Comparison of ENCODE assay signal across 18 mouse cellular contexts in the genomic region with DNA sequence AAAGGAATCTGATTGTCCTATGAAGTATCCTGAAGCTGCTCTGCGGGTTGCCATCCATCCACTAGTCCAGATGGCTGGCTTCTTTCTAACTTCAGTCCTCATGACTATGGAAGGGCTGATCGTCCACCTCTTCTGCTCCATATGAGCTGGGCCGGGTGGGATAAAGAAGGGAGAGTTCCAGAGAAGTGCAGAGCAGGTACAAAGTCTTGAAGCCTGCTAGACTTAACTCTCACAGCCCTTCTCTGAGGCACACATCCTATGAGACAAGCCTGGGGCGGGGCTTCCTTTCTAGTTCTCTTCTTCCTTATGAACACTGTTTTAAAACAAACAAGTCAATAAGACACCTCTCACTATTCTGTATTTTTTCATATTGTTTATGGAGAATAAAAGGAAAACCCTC.
DNase-seq lines count a peak whose midpoint lies in the region; ATAC-seq and TF ChIP-seq lines count a peak whose summit lies in the region.
"Had no signal": no experiment of that assay in that cellular context is flagged by ENCODE, and none has a peak within 500 bp of the region (broad histone marks: within the 10 kb centered on the region; RNA-seq: fewer than 3 reads in every experiment).

No protein-coding gene starts in this region.

- H3K36me3 ChIP-seq in intestine, embryonic 15.5 days, result no peaks in the 10 kb centered on the region
- H3K36me3 ChIP-seq in intestine, postnatal 0 days (ENCODE audit: control insufficient read depth, insufficient read depth), result no peaks in the 10 kb centered on the region
- H3K36me3 ChIP-seq: embryonic facial prominence, embryonic 10.5 days; forebrain, embryonic 15.5 days had no signal

- no peak overlapping the region for H3K4me2 ChIP-seq in intestine, embryonic 15.5 days (replicated peaks)
- no peak overlapping the region for H3K4me2 ChIP-seq in intestine, postnatal 0 days (replicated peaks; ENCODE audit: low read depth)
- H3K4me2 ChIP-seq: embryonic facial prominence, embryonic 12.5 days; forebrain, embryonic 13.5 days; forebrain, embryonic 15.5 days had no signal

- 0 out of 2 replicates have a peak, but pooled peaks cover 3% of the 10 kb centered on the region for H3K4me1 ChIP-seq in intestine, embryonic 15.5 days (replicated peaks)
- H3K4me1 ChIP-seq in intestine, postnatal 0 days (replicated peaks; ENCODE audit: control insufficient read depth, insufficient read depth, low read length), result no peaks in the 10 kb centered on the region
- H3K4me1 ChIP-seq: embryonic facial prominence, embryonic 10.5 days; embryonic facial prominence, embryonic 12.5 days; forebrain, embryonic 15.5 days had no signal

- H3K4me3 ChIP-seq in intestine, embryonic 15.5 days (replicated peaks), result no peak overlapping the region
- H3K4me3 ChIP-seq in intestine, postnatal 0 days (ENCODE audit: low read depth, low read length), result no peak overlapping the region
- H3K4me3 ChIP-seq: embryonic facial prominence, embryonic 10.5 days; embryonic facial prominence, embryonic 12.5 days; forebrain, embryonic 13.5 days; forebrain, embryonic 15.5 days had no signal

- TF ChIP-seq CTCF in intestine, postnatal 0 days (IDR thresholded peaks at IDR 0.05; ENCODE audit: low read depth), result no peak

- H3K27ac ChIP-seq in intestine, embryonic 15.5 days, result no peak overlapping the region
- H3K27ac ChIP-seq in intestine, postnatal 0 days (ENCODE audit: low read depth, low read length), result no peak overlapping the region
- H3K27ac ChIP-seq: embryonic facial prominence, embryonic 10.5 days; embryonic facial prominence, embryonic 12.5 days; forebrain, embryonic 13.5 days; forebrain, embryonic 15.5 days had no signal

- H3K27me3 ChIP-seq in intestine, embryonic 15.5 days (replicated peaks), result no peaks in the 10 kb centered on the region
- H3K27me3 ChIP-seq in intestine, postnatal 0 days (replicated peaks; ENCODE audit: control insufficient read depth, insufficient read depth, low read length), result no peaks in the 10 kb centered on the region
- H3K27me3 ChIP-seq: embryonic facial prominence, embryonic 12.5 days; forebrain, embryonic 13.5 days; forebrain, embryonic 15.5 days had no signal

- peak; percentile 25 for DNase-seq in R1 (ENCODE audit: low read depth, low spot score)
- DNase-seq in cerebellum, adult 8-10 months, result no peak
- DNase-seq in cerebellum, adult 11 months, result no peak
- DNase-seq: adrenal gland, adult 8-10 months; adrenal gland, postnatal 14 days; adrenal gland, postnatal 36 days; cerebellum, adult 18-20 months; cerebellum, adult 9-10 months; cerebellum, postnatal 10 days; cerebellum, postnatal 25 days; forebrain, postnatal 0 days had no signal

- 84% methylated on average over 4 of the region's 4 CpGs for WGBS in intestine, embryonic 15.5 days
- 76% methylated on average over 4 of the region's 4 CpGs for WGBS in intestine, postnatal 0 days

- no peaks in the 10 kb centered on the region for H3K9me3 ChIP-seq in intestine, embryonic 15.5 days
- H3K9me3 ChIP-seq in intestine, postnatal 0 days (ENCODE audit: control insufficient read depth), result no peaks in the 10 kb centered on the region
- H3K9me3 ChIP-seq: embryonic facial prominence, embryonic 10.5 days; embryonic facial prominence, embryonic 12.5 days; forebrain, embryonic 13.5 days; forebrain, embryonic 15.5 days had no signal

- peak; percentile 69; the same call in 1 of the 2 replicates for ATAC-seq in intestine, embryonic 15.5 days
- ATAC-seq in intestine, postnatal 0 days, result peak; percentile 38; the same call in 1 of the 2 replicates
- ATAC-seq: activated CD4-positive, CD25-positive, alpha-beta regulatory T cell, adult 4 months; forebrain, embryonic 13.5 days; forebrain, embryonic 15.5 days; forebrain, postnatal 0 days had no signal

- H3K9ac ChIP-seq in intestine, embryonic 15.5 days, result no peak overlapping the region
- no peak overlapping the region for H3K9ac ChIP-seq in intestine, postnatal 0 days (ENCODE audit: low read depth, low read length)
- H3K9ac ChIP-seq: embryonic facial prominence, embryonic 12.5 days; forebrain, embryonic 13.5 days; forebrain, embryonic 15.5 days; forebrain, postnatal 0 days had no signal
